Mouse (Mus musculus): Measurements from ENCODE around the gene Vmn2r25.
"Not testable (repeated sequence)": the region's sequence is repeated elsewhere in the genome, so short reads cannot be mapped to it uniquely, and the experiment has no call there.

Gene Vmn2r25

GRCm38 (mm10) chr6:123853363-123853762, at the start of gene Vmn2r25:
Vmn2r25 (minus strand) TSS chr6:123853463.
- DNase-seq (ENCODE audit: low read depth, low spot score) = not testable (repeated sequence)

- no peak for DNase-seq (ENCODE audit: low read depth, low spot score)
Observed at GRCm38 (mm10) chr6:123819951-123820350, 33.3 kb downstream of the Vmn2r25 start.

GRCm38 (mm10) chr6:123810291-123810690, 43.0 kb downstream of the Vmn2r25 start:
- not testable (repeated sequence) for DNase-seq (ENCODE audit: low read depth, low spot score)

- no peak for DNase-seq (ENCODE audit: low read depth, low spot score)
Observed at GRCm38 (mm10) chr6:123793746-123794145, 59.5 kb downstream of the Vmn2r25 start.

- no peak for DNase-seq (ENCODE audit: low read depth, low spot score)
Observed at GRCm38 (mm10) chr6:123784857-123785256, 68.4 kb downstream of the Vmn2r25 start.

- no peak for DNase-seq (ENCODE audit: low read depth, low spot score)
Observed at GRCm38 (mm10) chr6:123778579-123778978, 74.7 kb downstream of the Vmn2r25 start, which contains the start of gene Vmn2r24. Vmn2r24 (plus strand) TSS chr6:123778879.
